Mouse (Mus musculus) C2C12 (cell line): ENCODE results near the gene Tnni3k. TPM values are rescaled to one million over a fixed set of nuclear protein-coding genes. Genes with fewer than 3 reads are reported as not detected.

Source experiments
- H3K27me3 ChIP-seq: one replicate; pipeline ENCODE4 v1.6.1; 2011; ENCODE audit not compliant: control insufficient read depth, insufficient read depth, insufficient read length
- H3K36me3 ChIP-seq: one replicate; pipeline ENCODE4 v1.6.1; 2011; ENCODE audit not compliant: control insufficient read depth, insufficient read depth
- H3K4me3 ChIP-seq: one replicate; pipeline ENCODE4 v1.5.1; 2011; ENCODE audit warnings: mild to moderate bottlenecking, control low read depth; ENCODE audit not compliant: poor library complexity, insufficient read depth, severe bottlenecking
- H3K79me2 ChIP-seq: one replicate; pipeline ENCODE4 v1.6.1; 2011; ENCODE audit not compliant: control insufficient read depth, insufficient read depth
- H3K79me3 ChIP-seq: one replicate; pipeline ENCODE4 v1.6.1; 2011; ENCODE audit warnings: low read depth, control low read depth
- H3ac ChIP-seq: one replicate; pipeline ENCODE3; 2011; ENCODE audit warnings: low read depth; ENCODE audit not compliant: control insufficient read depth, insufficient read length
- CEBPB ChIP-seq: IDR thresholded peaks from one replicate; pipeline ENCODE4 v1.6.1; 2011; ENCODE audit warnings: low read depth, mild to moderate bottlenecking, control low read depth, moderate library complexity
- CTCF ChIP-seq: IDR thresholded peaks from one replicate; pipeline ENCODE4 v1.5.1; 2011; ENCODE audit not compliant: control insufficient read depth, insufficient read depth, insufficient read length
- FOSL1 ChIP-seq: IDR thresholded peaks from one replicate; pipeline ENCODE4 v1.8.0; 2011; ENCODE audit warnings: mild to moderate bottlenecking, low read length; ENCODE audit not compliant: poor library complexity, insufficient read depth, severe bottlenecking
- MAX ChIP-seq: IDR thresholded peaks from one replicate; pipeline ENCODE4 v1.6.1; 2011; ENCODE audit warnings: mild to moderate bottlenecking, control low read depth
- MYOD1 ChIP-seq: IDR thresholded peaks from one replicate; pipeline ENCODE4 v1.6.1; 2011; ENCODE audit warnings: low read depth; ENCODE audit not compliant: control insufficient read depth, insufficient read length
- MYOG ChIP-seq: IDR thresholded peaks from one replicate; pipeline ENCODE4 v1.6.1; 2011; ENCODE audit not compliant: control insufficient read depth, insufficient read length; ENCODE audit errors: extremely low read depth
- USF1 ChIP-seq: IDR thresholded peaks from one replicate; pipeline ENCODE4 v1.6.1; 2011; ENCODE audit warnings: low read depth, mild to moderate bottlenecking, control low read depth, moderate library complexity
- polyA plus RNA-seq: library from polyadenylated mRNA; unstranded; fragments of >200 nt; fragmentation: generic; extraction: Trizol; gene quantifications from one replicate; pipeline ENCODE4 v1.2.1, GENCODE M21; 2012; ENCODE audit warnings: missing spikeins

Gene Tnni3k
- polyA plus RNA-seq, 1 experiment = 0.30 TPM

- no peaks in the 10 kb centered on the region for H3K79me3 ChIP-seq
- H3ac ChIP-seq = no peak overlapping the region
- TF ChIP-seq MYOG (no peak), MYOD1 (no peak), FOSL1 (no peak), USF1 (no peak), MAX (no peak), CEBPB (no peak), CTCF (no peak)
- H3K79me2 ChIP-seq = no peaks in the 10 kb centered on the region
- no peaks in the 10 kb centered on the region for H3K36me3 ChIP-seq
- no peak overlapping the region for H3K4me3 ChIP-seq
- H3K27me3 ChIP-seq = no peaks in the 10 kb centered on the region
Measured at GRCm38 (mm10) chr3:154841076-154841475, 214.1 kb downstream of the Tnni3k start.

DNA sequence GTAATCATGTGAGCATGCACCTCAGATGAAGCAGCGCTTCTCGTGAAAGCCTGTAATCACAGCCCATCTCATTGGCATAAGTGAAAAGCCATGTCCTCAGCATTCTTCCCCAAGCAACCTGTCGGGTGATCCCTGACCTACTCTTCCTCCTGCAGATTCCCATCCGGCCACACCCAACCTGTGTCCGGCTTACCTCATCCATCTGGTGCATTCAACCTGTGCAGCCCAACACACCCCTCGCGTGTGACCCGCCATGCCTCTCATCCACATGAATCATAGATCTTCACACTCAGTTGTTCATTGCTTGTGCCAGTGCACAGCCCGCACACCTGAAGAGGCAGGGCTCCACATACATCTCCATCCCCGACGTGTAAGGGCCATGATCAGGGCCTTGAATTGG is 217.3 kb downstream of the Tnni3k start:
- Histone ChIP-seq H3K79me3 (no peaks in the 10 kb centered on the region), H3K79me2 (no peaks in the 10 kb centered on the region), H3ac (no peak overlapping the region), H3K4me3 (no peak overlapping the region), H3K36me3 (no peaks in the 10 kb centered on the region), H3K27me3 (no peaks in the 10 kb centered on the region)
- TF ChIP-seq USF1 = no peak
- TF ChIP-seq MAX = no peak
- TF ChIP-seq CEBPB = no peak
- TF ChIP-seq FOSL1 = no peak
- no peak for TF ChIP-seq CTCF
- TF ChIP-seq MYOG = no peak
- no peak for TF ChIP-seq MYOD1

DNA sequence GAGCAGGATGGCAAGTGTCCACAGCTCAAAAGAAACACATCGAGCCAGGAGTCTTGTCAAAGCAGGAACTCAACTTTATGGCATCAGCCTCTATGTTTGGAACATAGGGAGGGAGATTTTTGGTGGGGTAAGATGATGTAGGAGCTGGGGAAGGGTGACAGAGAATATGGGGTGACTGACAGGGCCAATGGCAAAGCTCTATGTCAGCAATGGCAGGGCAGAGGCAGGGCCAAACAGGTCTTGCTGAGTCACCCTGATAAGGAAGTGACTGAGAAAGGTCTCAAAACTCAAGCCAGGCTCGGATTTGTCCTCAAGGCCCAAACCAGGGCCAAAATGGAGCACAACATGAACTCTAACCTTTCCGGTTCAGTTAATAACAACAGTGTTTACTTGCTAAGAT is 219.1 kb downstream of the Tnni3k start:
- no peaks in the 10 kb centered on the region for H3K36me3 ChIP-seq
- H3K79me3 ChIP-seq = no peaks in the 10 kb centered on the region
- no peak overlapping the region for H3K4me3 ChIP-seq
- H3K79me2 ChIP-seq = no peaks in the 10 kb centered on the region
- H3ac ChIP-seq = no peak overlapping the region
- H3K27me3 ChIP-seq = no peaks in the 10 kb centered on the region
- TF ChIP-seq CTCF (no peak), MYOD1 (no peak), CEBPB (no peak), MYOG (no peak), MAX (no peak), FOSL1 (no peak), USF1 (no peak)

DNA sequence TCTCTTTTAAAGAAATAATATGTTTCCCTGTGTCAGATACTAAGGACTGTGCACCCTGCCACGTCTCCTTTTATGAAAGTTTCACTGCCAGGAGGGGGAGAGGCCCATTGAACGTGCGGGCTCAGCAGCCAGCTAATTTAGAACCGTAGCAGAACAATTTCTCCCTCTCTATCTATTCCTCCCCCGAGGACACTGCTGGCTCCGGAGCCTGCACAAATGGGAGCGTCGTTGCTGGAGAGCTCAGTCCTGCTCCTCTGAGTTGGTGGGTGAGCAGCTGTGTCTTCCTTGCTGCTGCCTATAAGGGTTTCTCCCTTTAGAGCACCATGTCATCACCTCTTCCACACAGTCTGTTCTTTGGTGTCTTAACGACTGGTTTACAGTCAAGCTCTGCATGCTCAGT is 220.8 kb downstream of the Tnni3k start:
- H3K79me3 ChIP-seq = no peaks in the 10 kb centered on the region
- TF ChIP-seq MAX (no peak), CEBPB (no peak), CTCF (no peak)
- H3K79me2 ChIP-seq = no peaks in the 10 kb centered on the region
- H3K36me3 ChIP-seq = no peaks in the 10 kb centered on the region
- no peaks in the 10 kb centered on the region for H3K27me3 ChIP-seq
- no peak overlapping the region for H3K4me3 ChIP-seq
- H3ac ChIP-seq = no peak overlapping the region

DNA sequence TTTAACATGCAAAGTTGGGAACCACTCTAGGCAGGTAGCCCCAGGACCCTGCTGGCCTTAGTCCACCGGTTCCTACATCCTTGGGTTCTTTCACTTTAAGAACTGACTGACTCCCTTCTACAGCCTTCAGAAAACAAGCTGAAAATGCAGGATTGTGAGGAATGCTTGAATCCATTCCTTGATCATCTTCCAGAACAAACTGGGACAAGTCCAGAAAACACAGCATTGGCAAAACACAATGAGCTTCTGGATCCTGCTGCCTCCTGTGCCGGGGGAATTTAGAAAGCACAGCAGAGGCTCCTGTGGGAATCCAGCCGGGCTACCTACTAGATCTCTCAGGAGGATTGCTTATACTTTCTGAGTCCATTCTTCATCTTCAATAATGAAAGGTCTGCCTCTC is 229.5 kb downstream of the Tnni3k start:
- no peak overlapping the region for H3K4me3 ChIP-seq
- H3ac ChIP-seq = no peak overlapping the region
- no peaks in the 10 kb centered on the region for H3K36me3 ChIP-seq
- TF ChIP-seq MYOD1 (no peak), MYOG (no peak), MAX (no peak), FOSL1 (no peak), CTCF (no peak), CEBPB (no peak), USF1 (no peak)
- H3K79me3 ChIP-seq = no peaks in the 10 kb centered on the region
- H3K79me2 ChIP-seq = no peaks in the 10 kb centered on the region
- H3K27me3 ChIP-seq = no peaks in the 10 kb centered on the region

GRCm38 (mm10) chr3:154824713-154825112 is 230.5 kb downstream of the Tnni3k start:
- no peaks in the 10 kb centered on the region for H3K27me3 ChIP-seq
- no peaks in the 10 kb centered on the region for H3K79me2 ChIP-seq
- H3K79me3 ChIP-seq = no peaks in the 10 kb centered on the region
- TF ChIP-seq MAX (no peak), CTCF (no peak), USF1 (no peak), MYOD1 (no peak), MYOG (no peak), CEBPB (no peak), FOSL1 (no peak)
- no peak overlapping the region for H3K4me3 ChIP-seq
- H3ac ChIP-seq = no peak overlapping the region
- H3K36me3 ChIP-seq = no peaks in the 10 kb centered on the region
